Mouse (Mus musculus) ovary, postnatal 36 days (tissue): Measurements from ENCODE around the gene Triap1.
"Not testable (repeated sequence)": the region's sequence is repeated elsewhere in the genome, so short reads cannot be mapped to it uniquely, and the experiment has no call there.

ENCODE experiments used
- DNase-seq: peaks from one replicate; pipeline ENCODE4 v3.0.0; 2022; ENCODE audit warnings: low spot score, mixed read lengths

Gene Triap1

GRCm38 (mm10) chr5:115340577-115341313 lies at the start of gene Triap1, which contains the start of gene Gatc:
TSS of gene Triap1 (plus strand) at chr5:115341225.
TSS of gene Gatc (minus strand) at chr5:115341178.
- peak; percentile 87 for DNase-seq

GRCm38 (mm10) chr5:115294173-115294572 lies 46.9 kb upstream of the Triap1 start:
- DNase-seq, result no peak

- no peak for DNase-seq
Observed at GRCm38 (mm10) chr5:115296347-115296746, 44.7 kb upstream of the Triap1 start.

GRCm38 (mm10) chr5:115300035-115300744 lies 40.8 kb upstream of the Triap1 start:
- DNase-seq, result peak; percentile 62

GRCm38 (mm10) chr5:115300792-115301614 lies 40.0 kb upstream of the Triap1 start, which contains the start of gene Dynll1:
TSS of gene Dynll1 (minus strand) at chr5:115300999.
- peak; percentile 100 for DNase-seq

GRCm38 (mm10) chr5:115301615-115302014 lies 39.4 kb upstream of the Triap1 start:
- no peak for DNase-seq

- not testable (repeated sequence) for DNase-seq
Observed at GRCm38 (mm10) chr5:115302190-115302589, 38.8 kb upstream of the Triap1 start.

- no peak for DNase-seq
Observed at GRCm38 (mm10) chr5:115312354-115312753, 28.7 kb upstream of the Triap1 start.

GRCm38 (mm10) chr5:115312816-115313667 lies 28.0 kb upstream of the Triap1 start:
- no peak for DNase-seq

GRCm38 (mm10) chr5:115313668-115313943 lies 27.4 kb upstream of the Triap1 start:
- no peak for DNase-seq

- no peak for DNase-seq
Observed at GRCm38 (mm10) chr5:115316968-115317644, 23.9 kb upstream of the Triap1 start.

- DNase-seq, result no peak
Observed at GRCm38 (mm10) chr5:115317645-115318328, 23.2 kb upstream of the Triap1 start.

- DNase-seq, result peak; percentile 76
Observed at GRCm38 (mm10) chr5:115319004-115319940, 21.8 kb upstream of the Triap1 start.

GRCm38 (mm10) chr5:115326256-115326831 lies 14.7 kb upstream of the Triap1 start:
- no peak for DNase-seq

GRCm38 (mm10) chr5:115326875-115327609 lies 14.0 kb upstream of the Triap1 start, which contains the start of gene Srsf9:
TSS of gene Srsf9 (plus strand) at chr5:115327177.
- DNase-seq, result peak; percentile 97

- DNase-seq, result peak; percentile 41
Observed at GRCm38 (mm10) chr5:115327610-115328548, 13.1 kb upstream of the Triap1 start.

- no peak for DNase-seq
Observed at GRCm38 (mm10) chr5:115330955-115331354, 10.1 kb upstream of the Triap1 start.
